Mouse (Mus musculus): Measurements from ENCODE around the gene Bcl9.

DNA sequence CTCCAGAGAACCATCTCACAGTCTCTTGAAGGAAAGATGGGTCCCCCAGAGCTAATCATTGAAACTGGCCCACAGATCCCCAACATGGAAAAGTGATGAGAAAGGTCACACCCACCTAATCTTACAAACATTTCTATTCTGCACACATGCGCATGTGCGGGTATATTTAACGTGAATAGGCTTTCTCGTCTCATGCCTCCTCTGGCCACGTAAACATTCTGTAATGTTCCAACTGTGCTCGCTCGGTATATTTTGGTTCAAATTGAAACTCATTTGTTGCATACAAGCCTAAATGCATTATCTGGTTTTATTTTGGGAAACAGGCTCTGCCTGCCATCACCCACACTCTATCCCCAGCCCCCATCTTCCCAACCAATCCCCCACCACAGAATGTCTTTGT is 16.3 kb downstream of the Bcl9 start:
- TF ChIP-seq CTCF (IDR thresholded peaks at IDR 0.05; ENCODE audit: control insufficient read depth, insufficient read depth, insufficient replicate concordance, low read depth, low read length), result no peak
- TF ChIP-seq POLR2A (IDR thresholded peaks at IDR 0.05; ENCODE audit: control insufficient read depth, low read depth, low read length), result no peak
